Mouse (Mus musculus): ENCODE measurements around the gene Osbpl10.
"Not testable (repeated sequence)": the region's sequence is repeated elsewhere in the genome, so short reads cannot be mapped to it uniquely, and the experiment has no call there.

- TF ChIP-seq CTCF (IDR thresholded peaks at IDR 0.05; ENCODE audit: low read depth); EP300 (optimal IDR thresholded peaks at IDR 0.05): not testable (repeated sequence)
Observed at GRCm38 (mm10) chr9:115031046-115031445, 52.7 kb downstream of the Osbpl10 start.

Data from stomach, postnatal 0 days (tissue).